Mouse (Mus musculus): ENCODE measurements around the gene Hes2.

The Hes2 gene

DNA sequence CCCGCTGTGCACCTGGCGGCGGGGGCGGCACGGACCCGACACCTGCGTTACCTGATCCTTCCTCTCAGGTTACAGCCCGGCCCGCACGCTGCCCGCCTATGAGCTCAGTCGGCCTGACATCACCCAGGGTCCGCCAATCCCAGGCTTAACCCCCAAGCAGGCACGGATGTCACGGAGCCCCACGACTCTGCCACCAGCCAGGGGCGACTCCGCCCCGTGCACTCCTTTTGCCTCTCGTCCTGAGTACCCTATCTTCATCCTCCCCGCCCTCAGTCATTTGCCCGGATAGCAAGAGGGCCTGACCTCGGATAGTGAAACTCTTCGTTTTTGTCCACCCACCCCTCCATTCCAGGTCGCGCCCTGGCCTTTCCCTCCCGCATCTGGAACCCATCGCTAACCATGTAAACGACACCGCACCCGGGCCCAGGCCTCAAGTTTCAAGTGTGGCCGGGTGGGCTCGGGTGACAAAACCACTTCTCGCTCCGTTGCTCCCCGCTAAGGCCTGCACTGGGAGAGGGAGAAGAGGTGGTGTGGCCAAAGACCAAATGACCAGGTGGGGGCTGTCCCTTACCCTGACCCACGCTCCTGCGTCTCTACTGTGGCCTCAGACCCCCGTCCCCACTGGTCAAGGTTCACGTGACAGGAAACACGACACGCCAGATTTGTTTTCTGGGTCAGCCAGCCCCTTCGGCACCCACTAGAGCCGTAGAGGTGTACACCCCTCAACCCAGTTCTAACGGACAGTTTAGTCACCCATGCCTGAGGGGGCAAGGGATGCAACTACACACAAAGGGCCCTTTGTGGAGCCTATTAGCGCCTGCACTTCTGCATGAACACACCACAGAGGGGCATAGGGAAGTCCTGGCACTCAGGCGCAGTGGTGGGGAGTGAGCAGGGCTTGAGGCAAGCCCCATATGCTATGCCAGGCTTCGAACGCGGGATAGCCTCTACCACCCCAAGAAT lies 26.6 kb upstream of the Hes2 start:
- DNase-seq: peak; percentile 91

DNA sequence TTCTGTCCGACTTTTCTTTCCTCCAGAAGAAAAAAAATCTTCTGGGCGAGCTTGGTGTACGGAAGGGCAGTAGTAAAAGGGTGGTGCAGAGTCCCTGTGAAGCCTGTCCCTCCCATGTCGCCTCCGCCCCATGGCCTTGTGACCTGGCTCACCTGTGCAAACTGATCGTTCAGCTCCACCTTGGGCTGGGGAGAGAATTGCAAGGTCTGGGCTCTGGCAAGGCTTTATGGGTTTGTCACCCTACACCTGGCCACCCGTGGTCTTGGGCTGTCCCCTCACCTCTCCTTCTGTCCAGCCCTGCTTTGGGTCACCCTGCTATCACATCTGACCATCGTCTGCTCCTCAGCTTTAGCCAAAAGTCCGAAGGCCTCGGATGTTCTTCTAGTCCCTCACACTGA lies 25.9 kb upstream of the Hes2 start:
- peak; percentile 91 for DNase-seq

DNA sequence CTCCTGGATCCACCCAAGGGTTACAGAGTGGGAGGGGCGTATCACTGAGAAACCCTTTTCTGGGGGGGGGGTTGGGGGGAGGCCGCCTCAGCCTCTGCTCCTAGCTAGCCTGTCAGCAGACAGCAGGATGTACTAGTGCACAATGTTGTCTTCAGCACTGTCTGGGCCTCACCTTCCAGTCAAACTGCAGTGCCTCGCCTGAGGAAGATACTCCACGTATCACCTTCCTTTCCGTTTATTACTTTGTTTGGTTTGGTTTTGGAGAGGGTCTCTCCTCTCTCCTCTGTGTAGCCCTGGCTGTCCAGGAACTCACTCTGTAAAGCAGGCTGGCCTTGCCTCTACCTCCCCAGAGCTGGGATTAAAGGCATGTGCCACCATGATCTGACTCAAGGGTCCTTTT lies 25.5 kb upstream of the Hes2 start:
- no peak for DNase-seq

GRCm38 (mm10) chr4:152134507-152134906 lies 24.2 kb upstream of the Hes2 start:
- peak; percentile 91 for DNase-seq

- peak; percentile 91 for DNase-seq
Observed at GRCm38 (mm10) chr4:152135363-152135762, 23.3 kb upstream of the Hes2 start.

- DNase-seq: peak; percentile 91
Observed at GRCm38 (mm10) chr4:152136112-152136875, 22.4 kb upstream of the Hes2 start.

DNA sequence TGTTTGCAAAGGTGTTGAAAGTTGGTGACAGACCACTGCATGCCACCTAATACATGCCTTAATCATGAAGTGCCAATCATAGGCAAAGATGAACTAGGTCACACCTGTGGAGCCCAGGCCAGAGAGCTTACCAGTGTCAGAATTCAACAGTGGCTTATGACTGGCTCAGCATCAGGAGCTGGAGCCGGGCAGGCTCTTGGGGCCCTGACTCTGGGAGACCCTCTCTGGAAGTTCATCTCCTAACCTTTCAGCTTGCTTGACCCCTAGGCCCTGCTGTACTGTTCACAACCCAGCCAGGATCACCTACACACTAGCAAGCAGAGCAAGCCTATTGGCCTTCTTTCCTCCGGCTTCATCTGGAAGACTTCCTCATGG lies 21.8 kb upstream of the Hes2 start:
- DNase-seq: peak; percentile 89

DNA sequence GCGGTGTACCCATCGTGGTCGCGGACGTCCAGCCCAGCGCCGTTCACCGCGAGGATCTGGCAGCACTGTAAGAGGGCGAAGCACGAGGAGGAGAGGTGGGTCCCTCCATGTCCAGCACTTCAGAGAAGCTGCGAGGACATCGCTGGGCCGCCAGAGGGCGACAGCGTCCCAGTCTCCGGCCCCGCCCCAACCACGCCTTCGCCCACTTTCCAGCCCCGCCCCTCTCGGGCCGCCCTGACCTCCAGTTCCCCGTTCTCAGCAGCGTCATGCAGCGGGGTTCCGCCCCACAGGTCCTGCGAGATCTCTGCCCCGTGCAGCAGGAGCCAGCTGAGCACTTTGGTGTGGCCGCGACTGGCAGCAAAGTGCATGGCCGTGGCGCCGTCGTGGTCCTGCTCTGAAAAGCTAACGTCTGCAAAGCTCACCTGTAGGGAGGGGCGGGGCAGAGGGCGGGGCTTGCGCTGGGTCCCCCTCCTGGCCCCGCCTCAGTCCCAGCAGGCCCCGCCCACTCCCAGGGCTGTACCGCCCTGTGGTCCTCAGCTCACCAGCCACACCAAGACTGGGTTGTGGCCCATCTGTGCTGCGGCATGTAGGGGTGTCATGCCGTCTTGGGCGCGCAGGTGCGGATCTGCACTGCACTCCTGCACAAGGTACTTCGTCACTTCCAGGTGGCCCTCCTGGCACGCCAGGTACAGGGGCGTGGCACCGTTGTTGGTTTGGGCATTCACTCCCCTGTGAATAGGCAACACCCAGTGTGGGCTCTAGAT lies 20.0 kb upstream of the Hes2 start:
- peak; percentile 99 for DNase-seq

DNA sequence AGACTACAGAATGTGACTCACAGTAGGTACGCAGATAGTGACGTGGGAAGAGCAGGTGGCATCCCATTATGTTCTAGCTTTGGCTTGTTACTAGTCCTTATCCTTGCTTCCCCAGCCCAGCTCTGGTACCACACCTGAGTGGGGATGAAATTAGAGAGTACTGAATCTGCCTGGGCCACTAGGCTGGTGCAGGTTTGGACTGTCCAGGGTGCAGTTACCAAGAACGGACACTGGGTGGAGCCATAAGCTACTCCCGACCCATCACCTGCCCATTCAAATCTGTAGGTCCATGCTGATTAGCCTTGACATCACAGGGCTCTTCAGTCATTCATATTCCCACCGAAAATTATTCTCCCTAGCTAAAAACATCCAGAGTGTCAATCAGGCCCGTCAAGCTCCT lies 18.2 kb upstream of the Hes2 start:
- DNase-seq: peak; percentile 92

DNA sequence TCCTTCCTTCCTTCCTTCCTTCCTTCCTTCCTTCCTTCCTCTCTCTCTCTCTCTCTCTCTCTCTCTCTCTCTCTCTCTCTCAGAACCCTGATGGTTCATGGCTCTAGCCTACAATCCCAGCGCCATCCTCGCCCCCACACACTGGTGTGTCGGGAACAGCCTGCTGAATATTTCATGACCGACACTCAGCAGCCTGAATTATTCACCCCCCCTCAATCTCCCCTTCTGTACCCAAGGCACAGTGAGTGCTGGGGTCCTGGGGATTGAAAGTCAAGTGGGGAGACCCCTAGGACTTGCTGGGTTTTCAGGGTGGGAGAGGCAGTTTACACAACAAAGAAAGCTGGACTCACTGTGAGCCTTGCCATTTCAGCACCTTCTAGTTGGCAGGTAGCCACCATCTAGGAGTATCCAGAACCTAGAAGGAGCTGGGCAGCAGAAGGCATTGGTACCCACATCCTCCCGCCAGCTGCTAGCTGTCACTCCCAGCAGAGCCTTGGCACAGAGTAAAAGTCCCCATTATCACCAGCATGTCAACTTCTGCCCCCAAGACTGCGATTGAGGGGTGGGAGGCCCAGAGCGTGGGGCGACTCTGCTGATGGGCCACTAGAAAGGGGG lies 17.0 kb upstream of the Hes2 start:
- DNase-seq: no peak

GRCm38 (mm10) chr4:152143632-152144031 lies 15.0 kb upstream of the Hes2 start:
- no peak for DNase-seq

DNA sequence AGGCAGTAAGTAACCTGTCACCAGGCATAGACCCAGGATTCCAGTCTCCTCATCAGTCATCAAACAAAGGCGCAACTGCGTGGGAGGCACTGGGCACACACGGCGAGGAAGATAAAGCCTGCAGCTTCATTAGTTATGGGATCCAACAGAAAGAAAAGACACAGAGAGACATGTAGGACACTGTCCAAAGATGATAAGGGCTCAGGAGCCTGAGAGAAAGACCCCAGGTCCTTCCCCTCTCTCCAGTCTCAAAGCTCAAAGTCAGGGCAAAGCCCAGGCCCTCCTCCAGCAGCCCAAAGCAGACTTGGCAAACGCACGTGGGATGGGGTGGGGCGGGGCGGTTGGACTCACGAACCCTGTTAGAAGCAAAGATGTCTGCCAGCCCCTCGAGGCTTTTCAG lies 13.2 kb upstream of the Hes2 start:
- DNase-seq: no peak

DNA sequence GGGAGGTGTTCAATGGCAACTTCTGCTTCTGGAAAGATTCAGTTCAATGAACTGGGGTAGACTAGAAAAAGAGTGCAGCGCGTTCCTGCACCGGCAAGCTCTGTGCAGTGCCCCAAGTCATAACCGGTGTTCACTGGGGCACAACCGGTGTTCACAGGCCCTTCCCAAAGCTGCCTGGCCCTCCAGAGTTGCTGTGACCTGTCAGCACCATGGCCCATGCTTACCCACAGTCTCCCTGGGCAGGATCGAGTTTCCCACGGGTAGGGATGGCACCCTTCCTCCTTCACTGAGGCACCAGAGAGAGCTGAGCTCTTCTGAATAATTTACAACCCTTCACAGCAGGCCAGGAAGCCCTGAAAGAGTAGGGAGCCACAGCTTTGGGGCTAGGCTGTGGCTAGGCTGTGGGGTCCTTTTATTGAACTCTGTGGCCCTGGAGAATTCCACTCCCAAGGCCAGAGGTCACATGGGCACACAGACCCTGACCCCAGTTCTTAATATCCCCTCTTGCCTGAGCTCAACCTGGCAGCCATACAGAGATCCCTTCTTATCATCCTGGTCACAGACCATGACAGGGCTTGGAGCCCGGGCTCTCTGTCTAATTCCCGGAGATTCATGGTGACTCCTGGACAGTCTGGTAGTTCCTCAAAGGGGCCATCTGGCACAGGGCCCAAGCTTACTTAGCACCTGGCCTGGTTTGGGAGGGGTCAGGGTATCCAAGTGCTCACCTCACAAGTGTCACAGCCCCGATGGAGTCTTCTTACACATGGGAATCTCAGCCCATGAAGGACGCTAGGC lies 12.4 kb upstream of the Hes2 start:
- no peak for DNase-seq

- peak; percentile 91 for DNase-seq
Observed at GRCm38 (mm10) chr4:152150546-152150945, 8.1 kb upstream of the Hes2 start.

DNA sequence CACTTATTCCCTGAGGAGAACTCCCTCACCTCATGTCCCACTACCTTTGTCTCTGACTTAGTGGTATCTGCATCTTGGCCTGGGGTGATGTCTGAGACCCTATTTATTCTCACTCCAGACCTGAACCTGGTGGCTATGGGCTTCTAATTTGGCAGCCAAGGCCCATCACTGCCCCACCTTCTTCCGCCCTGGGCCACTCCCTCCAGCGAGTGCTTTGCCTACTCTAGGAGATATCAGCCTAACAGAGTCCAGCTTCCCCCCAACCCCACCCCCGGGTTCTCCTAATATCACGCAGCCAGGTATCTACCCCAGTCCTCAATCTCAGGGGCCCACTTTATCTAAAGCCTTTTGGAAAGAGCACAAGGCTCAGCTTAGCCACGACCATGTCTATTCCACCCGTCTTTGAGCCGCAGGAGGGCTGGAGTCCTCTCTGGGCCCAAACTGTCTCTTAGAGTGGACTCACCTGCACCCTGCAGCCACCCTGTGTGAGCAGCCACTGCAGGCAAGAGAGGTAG lies 7.2 kb upstream of the Hes2 start:
- DNase-seq: peak; percentile 93

GRCm38 (mm10) chr4:152151966-152152544 lies 6.6 kb upstream of the Hes2 start, which contains the start of gene Espn:
Gene Espn (minus strand): TSS chr4:152152371.
- peak; percentile 97 for DNase-seq

DNA sequence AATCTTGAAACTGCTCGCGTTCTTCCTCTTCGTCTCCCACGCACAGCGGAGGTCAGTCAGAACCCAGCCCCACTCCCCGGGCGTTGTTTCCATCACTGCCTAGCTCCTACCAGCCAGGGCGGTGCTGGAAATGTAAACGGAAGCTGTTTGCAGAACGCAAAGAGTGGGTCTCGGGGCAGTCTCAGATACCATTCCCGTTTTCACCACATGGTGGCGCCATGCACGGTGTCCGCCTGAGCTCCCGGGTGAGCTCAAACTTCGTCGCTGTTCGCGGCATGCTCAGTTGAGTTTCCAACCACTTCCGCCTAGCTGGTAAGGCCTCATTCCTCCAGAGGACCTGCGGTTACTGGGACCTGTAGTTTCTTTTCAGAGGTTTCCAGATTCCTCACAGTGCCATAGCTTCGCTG lies 4.9 kb upstream of the Hes2 start:
- DNase-seq: peak; percentile 98

- DNase-seq: no peak
Observed at GRCm38 (mm10) chr4:152155019-152155418, 3.6 kb upstream of the Hes2 start.

- no peak for DNase-seq
Observed at GRCm38 (mm10) chr4:152157779-152158584, 685 bp upstream of the Hes2 start.

DNA sequence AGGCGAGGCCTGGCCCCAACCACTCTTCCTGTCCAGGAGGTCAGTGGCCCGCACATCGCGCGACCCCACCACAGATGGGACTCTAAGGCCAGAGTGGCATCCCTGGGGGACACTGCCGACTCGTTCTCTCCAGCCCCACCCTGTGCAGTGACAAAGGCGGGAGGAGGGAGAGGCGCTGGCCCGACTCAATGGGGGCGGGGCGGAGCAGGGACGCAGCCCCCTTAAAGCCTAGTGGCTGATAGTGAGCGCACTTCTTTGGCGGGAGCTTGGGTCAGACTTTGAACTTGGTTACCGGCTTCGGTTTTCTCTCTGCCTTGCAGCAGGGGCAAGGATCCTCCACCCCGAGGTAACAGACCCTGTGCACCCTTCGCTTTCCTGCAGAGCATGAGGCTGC lies 615 bp downstream of the Hes2 start:
- DNase-seq: peak; percentile 93
